Mouse (Mus musculus): Measurements from ENCODE around the gene Psmc1. TPM values are rescaled to one million over a fixed set of nuclear protein-coding genes. Genes with fewer than 3 reads are reported as not detected.
A peak's percentile ranks its signal among the peaks of the same experiment; 100 is the strongest.

Gene Psmc1
- total RNA-seq, 2 experiments from 2014 or later, result 236 to 265 TPM

DNA sequence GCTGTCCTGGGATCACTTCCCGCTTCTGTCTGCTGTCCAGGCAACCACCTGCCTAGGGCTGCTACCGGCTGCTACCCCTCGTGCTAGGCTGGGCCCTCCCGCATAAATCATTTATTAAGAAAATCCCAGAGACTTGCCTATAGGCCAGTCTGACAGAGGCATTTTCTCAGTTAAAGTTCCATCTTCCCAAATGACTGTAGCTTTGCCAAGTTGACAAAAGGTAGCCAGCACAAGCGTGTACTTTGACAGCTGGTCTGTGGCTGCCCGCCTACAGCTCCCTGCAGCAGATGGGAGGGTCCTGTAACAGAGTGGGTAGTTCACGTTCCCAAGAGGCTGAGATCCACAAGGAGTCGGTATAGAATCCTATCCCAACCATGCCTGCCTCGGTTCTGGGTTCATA lies 13.5 kb downstream of the Psmc1 start:
- no peak for ATAC-seq (replicated peaks; ENCODE audit: poor library complexity)

DNA sequence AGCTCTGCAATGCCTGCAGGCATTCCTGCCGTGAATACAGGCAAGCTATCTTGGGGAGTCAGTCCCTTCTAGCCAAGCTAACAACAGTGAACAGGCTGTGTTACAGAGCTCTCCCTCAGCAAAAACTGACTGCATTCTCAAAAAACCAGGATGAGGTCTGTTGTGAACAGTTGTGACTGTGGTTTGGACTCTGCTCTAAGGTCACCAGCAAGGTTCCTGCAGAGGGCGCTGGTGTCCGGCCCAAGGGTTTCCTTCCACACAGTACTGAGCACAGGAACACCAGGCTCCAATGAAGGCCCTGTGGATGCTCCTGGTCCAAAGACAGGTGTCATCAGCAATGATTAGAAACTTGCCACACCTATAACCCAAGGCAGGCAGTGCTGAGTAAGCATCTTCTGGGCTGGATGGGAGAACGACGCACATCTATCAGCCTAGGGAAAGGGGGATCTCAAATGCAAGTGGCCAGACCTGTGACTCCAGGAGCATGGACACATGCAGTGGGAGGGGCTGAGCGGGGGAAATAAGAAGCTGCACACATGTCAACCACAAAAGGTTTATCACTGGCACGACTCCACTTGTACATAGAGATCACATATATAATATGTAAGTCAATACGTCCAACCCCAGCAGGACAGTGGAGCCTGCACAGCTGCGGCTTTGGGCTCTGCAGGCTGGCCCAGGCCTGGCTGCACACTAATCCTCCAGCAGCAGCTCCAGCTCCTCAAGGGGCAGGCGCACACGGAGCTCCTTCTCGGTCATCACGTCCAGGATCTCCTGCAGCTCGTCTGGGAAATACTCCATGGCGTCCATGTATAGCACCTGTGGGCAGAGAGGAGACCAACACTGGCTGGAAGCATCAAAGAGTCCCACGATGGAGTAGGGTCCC lies 15.2 kb downstream of the Psmc1 start:
- ATAC-seq (replicated peaks; ENCODE audit: poor library complexity), result peak; percentile 58

DNA sequence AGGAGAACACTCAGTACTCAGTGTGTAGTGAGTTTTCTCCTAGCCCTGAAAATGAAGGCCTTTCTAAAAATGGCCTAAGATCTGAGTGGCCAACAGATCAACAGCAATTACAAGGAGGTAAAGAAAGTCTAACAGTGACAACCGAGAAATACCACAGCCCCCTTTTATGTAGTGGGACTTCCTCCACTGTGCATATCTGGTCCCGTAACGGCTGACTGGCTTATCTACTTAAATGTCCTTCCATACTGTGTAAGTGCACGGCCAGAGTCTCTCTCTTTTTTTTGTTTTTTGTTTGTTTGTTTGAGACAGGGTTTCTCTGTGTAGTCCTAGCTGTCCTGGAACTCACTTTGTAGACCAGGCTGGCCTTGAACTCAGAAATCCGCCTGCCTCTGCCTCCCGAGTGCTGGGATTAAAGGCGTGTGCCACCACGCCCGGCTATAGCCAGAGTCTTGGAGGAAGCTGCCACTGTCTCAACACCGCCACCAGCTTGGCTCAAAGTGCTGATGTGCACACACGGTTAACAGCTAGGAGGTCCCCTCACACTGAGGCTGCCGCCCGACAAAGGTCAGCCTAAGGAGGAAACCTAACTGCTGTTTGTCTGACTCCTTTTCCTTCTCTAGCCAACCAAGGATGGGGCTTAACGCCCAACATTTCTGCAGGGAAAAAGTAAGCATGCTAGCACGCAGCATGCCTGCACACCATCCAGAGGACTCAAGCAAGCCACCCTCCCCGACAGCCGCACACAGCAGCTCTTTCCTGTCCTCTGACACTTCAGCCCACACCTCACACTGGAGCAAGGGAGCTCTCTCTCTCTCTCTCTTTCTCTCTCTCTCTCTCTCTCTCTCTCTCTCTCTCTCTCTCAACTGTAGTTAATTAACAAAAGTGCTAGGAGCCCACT lies 17.3 kb downstream of the Psmc1 start:
- ATAC-seq (replicated peaks; ENCODE audit: poor library complexity), result no peak

DNA sequence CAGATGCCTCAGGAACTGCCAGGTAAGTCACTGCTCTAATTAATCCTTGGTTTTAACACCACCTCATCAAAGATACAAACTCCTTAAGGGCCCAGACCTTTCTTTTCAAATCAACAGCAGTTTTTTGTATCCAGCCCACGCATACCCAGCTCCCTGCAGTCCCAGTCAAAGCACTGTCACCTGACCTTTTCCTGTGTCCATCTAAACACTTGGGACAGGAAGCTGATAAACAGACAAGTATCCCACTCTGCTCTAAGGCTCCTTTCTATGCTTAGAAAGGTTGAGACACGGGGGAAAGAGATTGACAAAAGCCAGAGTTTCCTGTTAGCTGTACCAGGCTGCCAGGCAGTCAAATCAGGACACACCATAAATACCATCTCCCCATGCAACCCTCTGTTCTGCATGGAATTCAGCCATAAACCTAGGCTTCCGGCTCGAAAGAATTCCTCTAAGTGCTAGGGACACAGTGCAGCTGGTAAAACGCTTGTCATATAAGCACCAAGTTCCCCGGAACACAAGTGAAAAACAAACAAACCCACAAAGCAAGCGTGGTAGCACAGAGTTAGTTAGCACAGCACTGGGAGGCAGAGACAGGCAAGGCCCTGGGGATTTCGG lies 18.0 kb downstream of the Psmc1 start:
- ATAC-seq (replicated peaks; ENCODE audit: poor library complexity), result no peak

DNA sequence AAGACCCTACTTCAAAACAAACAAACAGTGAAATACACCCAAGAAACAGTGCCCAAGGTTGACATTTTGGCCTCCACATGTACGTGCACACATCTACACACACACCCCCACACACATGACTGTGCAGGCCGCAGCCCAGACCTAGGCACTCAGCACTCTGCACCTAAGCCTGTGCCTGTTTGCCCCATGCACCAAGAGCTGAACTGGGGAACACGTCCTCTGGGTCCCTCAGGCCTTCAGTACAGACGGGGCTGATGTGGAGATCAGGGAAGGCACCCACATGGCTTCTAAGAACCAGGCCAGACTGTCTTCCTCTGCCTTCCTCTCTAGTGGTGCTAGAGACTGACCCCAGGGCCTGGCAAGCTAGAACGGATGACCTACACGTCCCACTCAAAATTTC lies 18.6 kb downstream of the Psmc1 start:
- no peak for ATAC-seq (replicated peaks; ENCODE audit: poor library complexity)

DNA sequence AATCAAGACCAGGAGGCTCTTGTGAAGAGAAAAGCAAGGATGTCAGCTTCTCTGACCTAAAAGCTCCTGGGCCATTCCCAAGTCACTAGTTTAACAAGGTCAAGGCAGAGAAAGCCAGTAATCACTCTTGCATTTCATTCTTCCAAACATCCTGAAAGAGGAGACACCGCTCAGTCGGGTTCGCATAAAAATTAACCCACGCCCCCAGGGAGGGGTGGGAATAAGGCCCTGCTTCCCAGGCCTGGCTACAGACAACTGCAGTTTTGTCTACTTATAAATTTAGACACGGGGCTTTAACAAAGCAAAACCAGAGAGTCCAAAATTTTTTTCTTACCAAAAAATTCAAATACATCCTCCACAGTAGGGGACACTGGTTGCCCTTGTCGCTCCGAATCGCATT lies 19.0 kb downstream of the Psmc1 start:
- ATAC-seq (replicated peaks; ENCODE audit: poor library complexity), result no peak

DNA sequence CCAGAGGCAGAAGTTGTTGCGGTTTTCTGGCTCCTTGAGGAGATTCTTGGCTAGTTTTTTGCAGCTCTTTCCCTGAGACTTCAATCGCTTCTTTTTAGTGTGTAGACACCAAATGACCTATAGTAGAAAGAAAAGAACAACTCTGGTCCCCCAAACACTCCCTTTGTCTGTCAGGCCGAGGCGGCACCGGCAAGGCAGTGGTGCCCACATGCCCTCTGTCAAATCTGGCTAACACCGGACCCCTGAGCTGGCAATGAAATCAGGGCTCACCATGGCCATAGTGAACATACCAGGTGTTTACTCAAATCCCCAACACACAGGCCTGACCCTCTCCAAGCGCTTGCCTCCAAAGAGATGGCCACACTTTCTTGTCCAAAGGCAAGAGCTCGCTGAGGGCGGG lies 21.2 kb downstream of the Psmc1 start:
- no peak for ATAC-seq (replicated peaks; ENCODE audit: poor library complexity)

DNA sequence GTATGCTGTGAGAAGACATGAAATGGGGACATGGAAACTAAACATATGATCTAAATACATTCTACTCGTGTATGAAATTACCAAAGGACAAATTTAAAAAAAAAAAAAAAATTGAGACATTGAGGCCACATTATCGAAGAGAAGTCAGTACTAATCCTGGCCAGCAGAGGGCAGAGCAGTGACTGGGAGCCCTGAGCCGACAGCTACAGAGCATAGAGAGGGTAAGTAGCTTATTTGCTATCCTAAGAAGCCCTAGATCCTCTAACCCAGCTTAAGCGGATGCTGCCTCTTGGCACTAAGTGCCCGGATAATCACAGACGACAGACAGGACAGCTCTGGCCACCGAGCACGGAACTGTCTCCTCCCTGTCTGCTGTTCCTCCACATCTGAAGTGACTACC lies 21.7 kb downstream of the Psmc1 start:
- peak; percentile 87 for ATAC-seq (replicated peaks; ENCODE audit: poor library complexity)

DNA sequence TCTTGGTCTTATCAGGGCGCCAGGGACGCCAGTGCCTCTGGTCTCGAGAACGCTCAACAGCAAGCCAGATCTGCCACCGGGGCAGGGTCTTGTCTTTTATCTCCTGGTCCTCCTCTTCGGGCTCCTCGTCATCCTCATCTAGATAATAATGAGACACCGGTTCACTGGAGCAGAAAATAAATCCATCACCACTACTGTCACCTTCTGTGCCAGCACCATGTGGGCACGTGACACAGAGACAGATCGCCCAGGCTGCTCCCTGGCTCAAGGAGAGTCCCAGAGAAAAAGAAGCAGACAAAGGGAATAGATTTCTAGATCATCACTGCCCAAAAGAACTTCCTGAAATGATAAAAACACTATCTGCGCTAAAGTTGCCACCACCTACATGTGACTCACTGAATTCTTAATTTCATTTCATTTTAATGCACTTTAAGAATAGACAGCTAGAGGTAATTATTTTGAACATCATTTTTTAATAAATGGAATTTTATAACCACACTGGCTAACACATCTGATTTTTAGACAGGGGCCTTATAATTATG lies 24.5 kb downstream of the Psmc1 start:
- no peak for ATAC-seq (replicated peaks; ENCODE audit: poor library complexity)

DNA sequence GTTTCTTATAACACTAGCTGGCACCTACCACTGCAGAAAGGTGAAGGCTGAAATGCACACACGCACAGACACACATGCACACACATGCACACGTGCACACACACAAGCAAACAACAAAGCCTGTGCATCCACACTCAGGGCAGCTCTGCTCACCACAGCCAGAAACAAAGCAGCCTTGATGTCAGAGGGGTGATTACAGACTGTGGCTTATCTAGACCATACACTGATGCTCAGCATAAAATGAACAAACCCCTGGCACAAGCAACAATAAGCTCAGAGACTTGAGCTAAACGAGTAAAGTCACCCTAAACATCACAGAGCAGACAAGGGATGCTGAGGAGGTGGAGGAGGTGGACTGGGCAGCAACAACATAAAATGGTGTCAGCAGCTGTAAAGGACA lies 25.2 kb downstream of the Psmc1 start:
- ATAC-seq (replicated peaks; ENCODE audit: poor library complexity), result peak; percentile 71

DNA sequence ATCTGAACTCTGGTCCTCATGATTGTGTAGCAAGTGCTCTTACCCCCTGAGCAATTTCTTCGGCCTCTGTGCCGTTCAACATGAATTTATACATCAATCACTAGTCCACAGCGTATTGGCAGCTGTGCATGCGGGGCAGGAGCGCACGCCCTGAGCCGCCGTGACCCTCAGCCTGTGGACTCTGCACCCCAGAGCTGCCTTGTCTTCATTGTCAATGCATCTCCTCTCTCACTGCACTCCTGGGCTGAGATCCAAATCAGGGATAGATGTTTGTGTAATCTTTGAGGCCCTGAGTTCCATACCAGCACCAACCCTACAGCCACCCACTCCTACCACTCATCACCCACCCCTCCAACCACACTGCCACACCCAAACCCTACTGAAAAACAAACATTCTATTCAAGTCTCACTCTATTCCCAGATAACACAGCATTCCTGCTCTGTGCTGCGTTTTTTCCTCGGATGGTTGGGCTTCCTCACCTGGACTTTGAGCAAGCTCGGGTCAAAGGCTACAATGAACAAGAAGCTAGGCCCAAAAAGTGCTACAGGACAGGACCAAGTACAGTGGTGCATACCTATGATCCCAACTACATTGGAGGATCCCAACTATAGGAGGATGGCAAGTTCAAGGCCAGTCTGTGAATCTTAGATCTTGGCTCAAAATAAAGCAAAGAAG lies 33.0 kb downstream of the Psmc1 start:
- ATAC-seq (replicated peaks; ENCODE audit: poor library complexity), result no peak

DNA sequence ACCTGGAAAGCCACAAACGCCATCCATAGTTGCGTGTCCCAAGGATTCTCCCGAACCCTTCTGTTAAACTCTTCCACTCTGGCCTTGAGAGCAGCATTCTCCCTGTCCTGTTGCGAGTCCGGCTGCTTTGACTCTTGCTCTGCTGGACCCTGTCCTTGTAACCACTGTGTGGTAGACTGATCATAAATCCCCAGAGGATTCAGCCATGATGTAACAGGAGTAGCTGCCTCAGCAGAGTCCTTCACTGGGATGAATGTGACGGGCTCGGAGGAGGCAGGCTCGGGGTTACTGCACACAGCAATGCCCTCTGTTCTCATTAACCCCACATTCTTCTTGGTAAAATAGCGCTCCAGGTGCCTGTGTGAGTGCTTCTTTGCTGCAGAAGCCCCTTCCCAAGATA lies 33.8 kb downstream of the Psmc1 start:
- ATAC-seq (replicated peaks; ENCODE audit: poor library complexity), result no peak

DNA sequence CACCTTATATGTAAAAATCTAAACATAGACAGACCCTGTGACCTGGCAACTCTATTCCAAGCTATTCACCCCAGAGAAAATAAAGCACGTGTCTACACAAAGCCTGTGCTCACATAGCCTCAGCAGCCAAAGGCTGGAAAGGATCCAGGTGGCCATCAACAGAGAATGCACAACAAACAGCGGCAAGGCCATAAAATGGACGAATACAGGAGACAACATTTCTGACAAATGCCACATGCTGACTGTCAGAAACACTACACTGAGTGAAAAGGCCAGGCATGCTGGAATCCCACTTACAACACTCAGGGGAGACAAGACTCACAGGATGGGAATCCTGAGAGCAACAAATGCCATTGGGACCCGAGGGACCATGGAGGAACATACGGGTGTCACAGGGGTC lies 34.3 kb downstream of the Psmc1 start:
- no peak for ATAC-seq (replicated peaks; ENCODE audit: poor library complexity)

DNA sequence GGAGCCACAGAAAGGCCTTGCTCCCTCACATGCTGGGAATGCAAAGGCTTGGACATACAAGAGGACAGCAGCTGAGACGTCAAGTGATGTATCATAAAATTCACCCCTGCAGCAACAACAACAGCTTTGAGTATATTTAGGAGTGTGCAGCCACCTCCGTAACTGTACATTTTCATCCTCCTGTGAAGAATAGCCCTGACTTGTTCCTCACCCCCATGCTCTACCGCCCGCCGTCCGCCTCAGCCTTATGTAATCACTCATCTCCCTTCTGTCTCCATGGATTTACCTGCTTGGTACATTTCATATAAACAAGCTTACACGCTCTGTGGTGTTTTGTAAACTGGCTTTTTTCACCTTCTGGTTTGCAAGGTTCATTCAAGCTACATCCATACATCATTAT lies 42.5 kb downstream of the Psmc1 start:
- no peak for ATAC-seq (replicated peaks; ENCODE audit: poor library complexity)

DNA sequence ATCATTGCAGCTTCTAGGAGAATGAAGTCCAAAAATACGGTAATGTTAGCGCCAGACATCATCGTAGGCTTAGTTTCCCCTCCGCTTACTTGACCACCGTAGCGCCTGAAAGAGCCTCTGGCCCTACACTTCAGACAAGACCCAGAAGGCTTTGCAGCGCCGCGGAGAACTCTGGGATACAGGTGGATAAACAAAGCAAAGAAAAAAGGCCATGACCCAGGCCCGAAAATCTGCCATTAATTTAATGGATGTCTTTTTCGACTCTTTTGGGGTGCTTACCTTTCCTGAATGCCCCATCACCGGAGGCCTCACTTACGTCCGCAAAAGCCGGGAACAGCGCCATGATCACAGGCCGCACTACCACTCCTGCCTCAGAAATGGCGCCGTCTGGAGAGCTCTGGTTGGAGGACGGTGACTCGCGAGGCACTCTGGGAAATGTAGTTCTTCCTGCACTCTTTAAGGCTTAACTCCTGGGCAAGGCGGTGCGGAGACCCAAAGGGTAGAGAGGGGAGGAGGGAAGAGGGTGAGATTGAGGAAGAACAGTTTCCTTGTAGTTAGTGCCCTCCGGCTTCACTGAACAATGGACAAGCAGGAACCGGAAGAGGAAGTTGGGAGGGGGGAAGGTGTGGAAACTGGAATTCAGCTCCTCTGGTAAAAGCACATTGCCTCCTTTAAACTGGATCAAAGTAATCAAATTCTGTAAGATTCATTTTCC lies 49.5 kb downstream of the Psmc1 start, which contains the start of gene Nrde2:
Gene Nrde2 (minus strand): TSS at position 393 of the 715 bp plus-strand sequence.
- peak; percentile 99 for ATAC-seq (replicated peaks; ENCODE audit: poor library complexity)

DNA sequence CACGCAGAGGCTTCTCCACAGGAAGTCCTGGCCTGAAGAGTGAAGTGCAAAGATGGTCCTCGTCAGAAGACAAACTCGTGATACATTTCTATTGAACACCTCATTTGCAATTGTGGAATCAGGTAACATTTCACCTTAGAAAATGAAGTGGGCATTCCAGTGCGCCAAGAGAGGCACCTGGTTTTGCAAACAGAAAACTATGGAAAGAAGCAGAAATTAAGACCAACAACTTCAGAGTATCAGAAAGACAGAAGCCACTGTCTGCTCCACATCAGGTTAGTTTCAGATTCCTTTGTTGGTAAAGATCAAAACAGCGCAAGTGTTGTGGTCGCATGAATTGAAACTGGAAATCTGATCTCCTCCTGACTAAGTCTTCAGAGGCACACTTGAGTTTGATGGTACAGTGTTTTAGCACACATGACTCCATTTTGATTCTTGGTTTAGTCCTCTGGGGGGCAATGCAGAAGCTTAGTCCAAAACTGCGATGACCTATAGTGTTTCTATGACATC lies 55.1 kb downstream of the Psmc1 start:
- no peak for ATAC-seq (replicated peaks; ENCODE audit: poor library complexity)

DNA sequence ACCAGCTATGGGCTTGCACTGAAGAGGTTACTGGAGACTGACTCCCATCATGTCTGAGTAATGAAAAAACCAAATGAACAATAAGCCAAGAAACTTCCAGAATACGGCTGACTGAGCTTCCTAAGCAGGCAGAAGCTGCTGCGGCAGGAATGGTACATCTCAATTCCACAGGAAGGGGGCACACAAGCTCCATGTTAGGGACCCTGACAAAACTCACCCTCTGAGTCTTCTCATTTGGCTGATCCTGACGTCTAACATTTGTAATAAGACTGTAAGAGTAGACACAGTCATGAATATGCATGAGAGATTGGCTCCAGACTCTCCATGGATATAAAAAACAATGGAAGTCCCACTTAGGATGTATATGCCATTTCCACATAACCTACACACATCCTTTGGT lies 56.2 kb downstream of the Psmc1 start:
- ATAC-seq (replicated peaks; ENCODE audit: poor library complexity), result peak; percentile 63

DNA sequence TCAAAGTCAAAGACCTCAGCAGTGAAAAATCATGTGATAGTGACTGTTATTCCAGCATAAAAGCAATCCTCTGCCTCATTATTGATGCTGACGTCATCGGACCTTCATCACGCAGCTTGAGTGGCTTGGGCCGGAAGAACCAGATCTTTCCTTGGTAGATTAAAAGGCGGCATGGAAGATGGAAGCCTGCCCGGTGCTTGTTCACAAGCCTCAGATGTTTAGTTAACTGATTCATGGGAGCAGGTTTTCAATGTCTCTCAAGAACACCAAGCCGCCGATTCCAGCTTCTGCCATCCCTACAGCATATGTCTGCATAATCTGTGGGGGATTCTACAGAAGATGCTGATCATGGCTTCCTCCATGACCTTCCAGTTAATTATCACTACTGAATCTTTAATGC lies 57.0 kb downstream of the Psmc1 start:
- no peak for ATAC-seq (replicated peaks; ENCODE audit: poor library complexity)

DNA sequence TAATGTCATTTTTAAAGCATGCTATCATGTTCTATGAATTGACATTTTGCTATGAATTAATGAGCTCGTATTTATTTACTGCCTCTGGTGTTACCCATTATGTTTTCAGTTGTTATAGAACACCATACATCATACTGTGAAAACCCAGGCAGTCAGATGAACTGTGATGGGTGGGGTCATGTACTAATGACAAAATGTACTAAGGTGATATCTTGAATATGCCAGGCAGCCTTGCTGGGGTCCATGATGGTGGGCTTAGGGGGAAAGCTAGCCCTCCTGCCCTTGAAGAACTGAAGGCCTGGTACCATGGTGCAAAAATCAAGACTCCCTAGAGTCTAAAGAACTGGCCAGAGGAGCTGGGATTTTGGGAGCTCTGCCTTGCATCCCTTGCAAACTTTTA lies 57.5 kb downstream of the Psmc1 start:
- no peak for ATAC-seq (replicated peaks; ENCODE audit: poor library complexity)

All from megakaryocyte progenitor cell, adult 5-6 weeks (primary cell).